Mouse (Mus musculus) frontal cortex, postnatal 10 days (tissue): Measurements from ENCODE around the gene Syt9.
A peak's percentile ranks its signal among the peaks of the same experiment; 100 is the strongest.

Source experiments
- DNase-seq, 2 experiments: peaks; one replicate each; pipeline ENCODE4 v3.0.0; 2022; ENCODE audit warnings: low spot score in 2 of 2, mixed read lengths in 1 of 2

Gene Syt9

GRCm38 (mm10) chr7:107540034-107540433, 169.5 kb downstream of the Syt9 start:
- no peak for DNase-seq

DNA sequence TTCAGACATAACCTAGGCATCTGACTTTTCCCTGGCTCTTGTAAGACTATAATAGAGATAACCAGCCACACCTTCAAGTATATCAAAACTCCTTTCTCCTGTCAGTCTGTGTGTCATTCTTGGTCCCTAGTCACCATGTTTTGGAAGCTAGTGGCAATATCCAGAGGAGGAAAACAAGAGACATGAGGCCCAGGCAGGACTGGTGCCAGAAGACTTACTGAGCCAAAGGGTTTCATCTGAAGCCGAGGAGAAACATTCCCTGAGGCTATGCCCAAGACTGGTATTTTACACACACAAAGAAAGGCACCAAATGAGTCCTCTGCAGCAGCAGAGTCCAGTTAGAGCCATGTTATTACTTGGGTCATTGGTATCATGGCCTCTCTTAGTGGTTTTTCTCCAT, 174.5 kb downstream of the Syt9 start:
- no peak for DNase-seq

GRCm38 (mm10) chr7:107547872-107548271, 177.3 kb downstream of the Syt9 start:
- no peak for DNase-seq

GRCm38 (mm10) chr7:107553461-107553860, 182.9 kb downstream of the Syt9 start:
- DNase-seq: no peak

- no peak for DNase-seq
Observed at GRCm38 (mm10) chr7:107555906-107556305, 185.4 kb downstream of the Syt9 start.

DNA sequence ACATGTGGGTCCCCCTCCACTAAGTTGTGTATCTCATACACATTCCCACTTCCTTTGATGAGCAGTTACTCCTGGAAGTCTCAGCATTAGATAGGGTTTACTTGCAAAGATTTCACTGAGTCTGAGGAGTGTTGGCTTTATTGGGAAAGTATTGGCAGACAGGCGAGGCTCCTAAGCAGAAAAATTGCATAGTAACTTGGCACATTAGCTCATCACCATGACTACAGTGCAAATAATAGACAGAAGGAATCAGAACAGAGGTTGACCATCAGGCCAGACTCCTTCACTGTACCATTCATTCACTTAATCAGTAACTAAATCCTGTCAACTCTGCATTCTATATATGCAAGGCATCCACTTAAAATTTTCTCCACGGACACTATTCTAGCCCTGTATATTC, 190.1 kb downstream of the Syt9 start:
- no peak for DNase-seq

DNA sequence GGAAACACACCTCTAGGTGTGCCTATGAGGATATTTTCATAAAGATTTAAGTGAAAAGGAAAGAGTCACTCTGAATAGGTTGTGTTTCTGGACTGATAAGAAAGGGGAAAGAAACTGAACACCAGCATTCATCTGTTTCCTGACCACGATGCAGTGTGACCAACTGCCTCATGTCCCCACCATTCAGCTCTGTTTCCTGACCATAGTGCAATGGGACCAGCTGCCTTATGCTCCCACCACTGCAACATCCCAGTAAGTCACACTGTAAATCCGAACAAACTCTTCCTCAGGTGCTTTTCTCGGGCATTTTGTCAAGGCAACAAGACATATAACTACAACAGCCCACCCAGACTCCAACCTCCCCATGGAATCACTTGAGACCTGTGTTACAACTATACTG, 191.1 kb downstream of the Syt9 start:
- no peak for DNase-seq

GRCm38 (mm10) chr7:107563727-107564126, 193.2 kb downstream of the Syt9 start:
- no peak for DNase-seq

GRCm38 (mm10) chr7:107567261-107567671, 196.7 kb downstream of the Syt9 start, which contains the start of gene Olfml1:
Gene Olfml1 (plus strand): TSS chr7:107567446.
- DNase-seq: peak; percentile 6 to 10

DNA sequence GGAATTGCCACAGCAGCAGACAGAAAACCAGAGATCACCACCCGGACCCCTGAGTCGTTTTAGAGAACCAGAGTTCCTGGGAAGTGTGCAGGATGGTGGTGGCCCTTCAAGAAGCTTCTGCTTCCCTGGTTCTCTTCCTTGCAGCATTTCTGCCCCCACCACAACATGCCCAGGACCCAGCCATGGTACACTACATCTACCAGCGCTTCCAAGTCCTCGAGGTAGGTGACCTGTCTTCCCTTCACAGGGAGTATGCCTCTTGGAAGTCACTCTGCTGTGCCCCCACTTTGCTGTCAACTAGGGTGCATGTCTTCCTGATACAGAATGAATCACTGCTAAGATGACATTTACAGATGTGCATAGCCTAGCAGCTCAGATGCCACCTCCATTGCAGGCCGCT, 197.1 kb downstream of the Syt9 start:
- no peak for DNase-seq

GRCm38 (mm10) chr7:107568971-107569370, 198.4 kb downstream of the Syt9 start:
- DNase-seq: no peak

GRCm38 (mm10) chr7:107573856-107574255, 203.3 kb downstream of the Syt9 start:
- DNase-seq: no peak

- DNase-seq: no peak
Observed at GRCm38 (mm10) chr7:107574276-107574675, 203.7 kb downstream of the Syt9 start.

- peak in 1 of 2 experiments; percentile 5 for DNase-seq
Observed at GRCm38 (mm10) chr7:107592641-107593040, 222.1 kb downstream of the Syt9 start.

DNA sequence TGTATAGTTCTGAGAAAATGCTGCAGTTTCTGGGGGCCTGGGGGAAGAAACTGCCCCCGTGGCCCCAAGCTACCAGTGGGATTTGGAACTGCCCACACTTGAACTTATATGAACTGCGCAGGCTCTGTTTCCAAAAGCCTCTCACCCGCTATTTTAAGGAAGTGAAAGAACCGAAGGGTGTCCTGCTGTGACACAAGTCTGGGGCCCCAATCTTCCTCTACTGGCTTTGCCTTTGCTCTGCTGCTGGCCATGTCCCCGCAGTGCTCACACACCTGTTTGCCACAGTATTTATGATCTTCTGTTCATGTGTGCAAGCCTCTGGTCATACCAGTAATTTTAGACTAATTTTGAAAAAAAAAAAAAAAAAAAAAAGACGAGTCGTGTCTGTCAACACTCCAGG, 223.4 kb downstream of the Syt9 start:
- no peak for DNase-seq

DNA sequence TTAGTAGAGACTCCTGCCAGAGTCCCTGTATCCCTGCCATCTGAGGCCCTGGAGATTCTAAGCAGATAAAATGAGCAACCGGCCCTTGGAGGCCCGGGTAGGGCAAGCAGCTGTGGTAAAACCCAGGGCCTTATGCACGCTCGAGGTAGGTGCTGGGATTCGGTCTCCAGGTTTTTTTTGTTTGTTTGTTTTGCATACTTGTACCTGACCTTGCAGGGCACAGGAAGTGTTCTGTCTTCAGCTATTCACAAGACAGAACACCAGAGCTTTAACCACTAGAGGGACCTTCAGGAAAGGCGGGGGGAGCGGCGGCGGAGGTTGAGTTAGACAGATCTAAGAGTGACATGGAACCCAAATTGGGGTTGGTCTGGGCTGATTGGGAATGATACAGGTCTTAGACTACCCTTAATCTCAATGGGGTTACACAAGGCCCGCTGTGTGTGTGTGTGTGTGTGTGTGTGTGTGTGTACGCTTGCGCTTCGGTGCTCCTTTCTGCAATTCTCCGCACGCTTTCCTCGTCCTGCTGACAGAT, 223.9 kb downstream of the Syt9 start:
- DNase-seq: peak; percentile 10 to 27

DNA sequence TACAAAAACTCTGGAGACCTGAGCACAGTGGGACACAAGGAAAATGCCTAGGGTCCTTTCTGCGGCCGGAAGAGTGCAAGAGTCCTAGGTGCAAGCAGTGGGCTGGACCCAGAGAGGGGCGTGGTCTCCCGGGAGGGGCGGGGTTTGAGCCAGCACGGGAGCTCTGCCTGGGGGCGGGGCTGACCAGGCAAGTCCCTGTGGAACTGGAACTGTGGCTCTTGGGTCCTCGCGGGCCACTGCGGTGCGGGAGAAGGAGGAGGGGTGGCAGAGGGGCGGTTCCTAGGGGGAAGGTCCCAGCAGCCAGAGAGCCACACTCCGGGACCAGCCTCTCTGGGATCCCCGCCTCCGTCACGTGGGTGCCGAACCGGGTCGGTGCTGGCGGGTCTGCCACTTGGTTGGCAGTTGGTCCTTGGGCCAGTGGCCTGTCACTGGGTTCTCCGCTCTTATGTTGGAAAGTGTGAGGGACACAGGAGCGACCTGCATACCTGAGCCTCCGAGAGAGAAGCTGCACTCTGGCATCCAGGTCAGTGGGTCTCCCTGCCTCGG, 224.4 kb downstream of the Syt9 start, which contains the start of gene Ppfibp2:
Ppfibp2 (plus strand) TSS at position 351 of the 546 bp plus-strand sequence.
- DNase-seq: peak; percentile 78 to 81

DNA sequence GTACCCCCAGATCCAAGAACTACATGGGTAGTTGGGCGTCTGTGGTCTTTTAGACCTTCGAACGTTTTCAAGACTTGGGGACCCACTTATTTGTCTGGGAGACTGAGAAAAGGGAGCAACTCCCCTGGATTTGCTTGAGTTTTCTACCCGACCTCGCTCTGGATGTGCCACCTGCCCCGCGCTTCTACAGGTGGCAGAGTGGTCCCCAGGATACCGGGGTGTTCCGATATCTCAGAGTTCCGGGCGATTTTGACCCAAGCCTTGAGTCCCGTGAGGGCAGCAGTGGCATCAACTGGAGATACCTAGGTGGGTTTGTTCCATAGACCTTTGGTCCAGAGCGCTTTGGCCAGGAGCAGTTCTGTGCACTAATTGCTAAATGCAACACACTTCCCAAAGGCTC, 224.9 kb downstream of the Syt9 start:
- DNase-seq: no peak

GRCm38 (mm10) chr7:107596753-107597152, 226.2 kb downstream of the Syt9 start:
- no peak for DNase-seq

DNA sequence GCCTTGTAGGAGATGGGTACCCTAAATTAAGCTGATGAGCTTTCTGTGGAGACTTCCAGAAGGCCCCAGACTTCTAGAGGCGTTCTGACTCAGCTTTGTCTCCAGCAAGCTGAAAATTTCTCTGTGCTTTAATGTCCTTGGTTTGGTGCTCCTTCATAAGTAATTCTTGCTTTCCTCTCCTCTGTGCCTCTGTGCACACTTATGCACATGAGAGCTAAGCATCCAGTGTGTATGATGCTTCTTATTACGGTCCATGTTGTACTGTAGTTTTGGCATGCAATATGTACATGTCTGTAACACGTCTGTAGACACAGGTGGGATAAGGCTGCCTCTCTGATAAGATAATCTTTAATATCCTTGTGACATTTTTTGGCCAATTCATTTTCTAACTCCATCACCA, 227.4 kb downstream of the Syt9 start:
- no peak for DNase-seq
